Mouse (Mus musculus) neural tube, embryonic 14.5 days (tissue): ENCODE results near the gene Hist1h2bn. TPM values are rescaled to one million over a fixed set of nuclear protein-coding genes. Genes with fewer than 3 reads are reported as not detected.
A peak's percentile ranks its signal among the peaks of the same experiment; 100 is the strongest.
"Not testable (repeated sequence)": the region's sequence is repeated elsewhere in the genome, so short reads cannot be mapped to it uniquely, and the experiment has no call there.

Experiments used
- ATAC-seq: fragments of 200-750 bp; cut with Nextera tagmentation; 2 replicates; pipeline ENCODE4 v1.8.0; 2017; ENCODE audit warnings: low read depth, mild to moderate bottlenecking, moderate TSS enrichment, moderate library complexity
- H3K27ac ChIP-seq: fragments of 300-500 bp; sonication (generic); 2 replicates; pipeline ENCODE4 v1.5.1; 2014; ENCODE audit warnings: low read depth, mild to moderate bottlenecking, control low read depth, low read length, moderate library complexity, mixed read lengths
- H3K27me3 ChIP-seq: fragments of 300-500 bp; sonication (generic); 2 replicates; pipeline ENCODE4 v1.6.1; 2014; ENCODE audit warnings: low read length; ENCODE audit not compliant: control insufficient read depth, insufficient read depth
- H3K36me3 ChIP-seq: fragments of 300-500 bp; sonication (generic); 2 replicates; pipeline ENCODE4 v1.6.1; 2014; ENCODE audit warnings: low read length, mixed read lengths; ENCODE audit not compliant: control insufficient read depth, insufficient read depth
- H3K4me1 ChIP-seq: fragments of 300-500 bp; sonication (generic); 2 replicates; pipeline ENCODE4 v1.6.1; 2014; ENCODE audit warnings: low read length; ENCODE audit not compliant: control insufficient read depth, insufficient read depth
- H3K4me2 ChIP-seq: fragments of 300-500 bp; sonication (generic); 2 replicates; pipeline ENCODE4 v1.6.1; 2014; ENCODE audit warnings: mild to moderate bottlenecking, low read depth, low read length, control low read depth
- H3K4me3 ChIP-seq: fragments of 300-500 bp; sonication (generic); 2 replicates; pipeline ENCODE4 v1.5.1; 2014; ENCODE audit warnings: low read depth, low read length, control low read depth, mixed read lengths
- H3K9ac ChIP-seq: fragments of 300-500 bp; sonication (generic); replicated peaks from 2 replicates; pipeline ENCODE4 v1.6.1; 2014; ENCODE audit warnings: low read depth, mild to moderate bottlenecking, control low read depth, low read length, mixed read lengths
- H3K9me3 ChIP-seq: fragments of 300-500 bp; sonication (generic); 2 replicates; pipeline ENCODE4 v1.6.1; 2016; ENCODE audit warnings: low read length; ENCODE audit not compliant: control insufficient read depth
- WGBS: fragments of 180-500 bp; shearing (Covaris S2); extraction: QIAGEN DNeasy Blood & Tissue Kit; methylation state at CpG from one replicate; pipeline ENCODE4 v1.1.7; 2014; 5-methylcytosine and 5-hydroxymethylcytosine counted together
- polyA plus RNA-seq: library from polyadenylated mRNA; unstranded; fragments of >200 nt; fragmentation: Nextera tagmentation; extraction: Ambion mirVana; gene quantifications from 2 replicates; pipeline ENCODE4 v1.2.1, GENCODE M21; 2014

Hist1h2bn gene
- polyA plus RNA-seq, 1 experiment from 2014 or later = 1.0 TPM

- Histone ChIP-seq H3K4me1 (peaks cover 33% of the 10 kb centered on the region), H3K4me2 (peak within 1 kb of the TSS; percentile 91), H3K4me3 (peak within 1 kb of the TSS; percentile 54), H3K9ac (peak within 1 kb of the TSS; percentile 39), H3K27ac (peak within 1 kb of the TSS; percentile 80)
- not testable (repeated sequence) for H3K36me3 ChIP-seq, H3K9me3 ChIP-seq, H3K27me3 ChIP-seq
- under 1% methylated on average over 42 of the region's 56 CpGs for WGBS
- ATAC-seq = peak; percentile 88
Observed at GRCm38 (mm10) chr13:21750159-21751017, 3.5 kb upstream of the Hist1h2bn start, which contains the start of gene Hist1h4k. TSS of gene Hist1h4k (minus strand) at chr13:21750505.

- no peak for ATAC-seq
- Histone ChIP-seq H3K4me3 (no peak overlapping the region), H3K4me2 (no peak overlapping the region), H3K36me3 (no peaks in the 10 kb centered on the region), H3K27me3 (no peaks in the 10 kb centered on the region), H3K9ac (no peak overlapping the region), H3K4me1 (peaks cover 33% of the 10 kb centered on the region), H3K27ac (no peak overlapping the region), H3K9me3 (no peaks in the 10 kb centered on the region)
Observed at GRCm38 (mm10) chr13:21751417-21751816, 2.5 kb upstream of the Hist1h2bn start.

GRCm38 (mm10) chr13:21751827-21752226, 2.1 kb upstream of the Hist1h2bn start:
- WGBS = 77% methylated on average over 3 of the region's 3 CpGs
- Histone ChIP-seq H3K27ac (no peak overlapping the region), H3K4me2 (no peak overlapping the region), H3K4me3 (no peak overlapping the region), H3K36me3 (no peaks in the 10 kb centered on the region), H3K27me3 (no peaks in the 10 kb centered on the region), H3K9ac (no peak overlapping the region), H3K4me1 (peaks cover 33% of the 10 kb centered on the region), H3K9me3 (no peaks in the 10 kb centered on the region)
- ATAC-seq = no peak

DNA sequence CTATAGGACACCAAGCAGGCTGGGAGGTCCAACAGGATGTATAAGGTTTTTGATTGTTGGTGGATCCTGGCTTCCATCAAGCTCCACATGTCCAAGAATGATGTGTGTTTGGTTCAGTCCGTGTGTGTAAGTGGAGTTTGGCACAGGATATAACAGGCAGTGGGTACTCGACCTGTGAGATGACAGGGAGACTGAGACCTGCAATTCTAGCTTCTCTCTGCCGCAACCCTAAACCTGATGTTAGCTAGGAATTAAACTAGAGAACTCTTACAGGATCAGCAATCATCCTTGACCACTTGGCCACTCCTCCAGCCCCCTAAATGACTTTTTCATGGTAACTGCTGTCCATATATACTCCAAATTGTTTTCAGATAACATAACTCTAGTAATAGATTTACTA, 1.6 kb upstream of the Hist1h2bn start:
- Histone ChIP-seq H3K27me3 (no peaks in the 10 kb centered on the region), H3K4me1 (peaks cover 30% of the 10 kb centered on the region), H3K36me3 (no peaks in the 10 kb centered on the region), H3K9me3 (no peaks in the 10 kb centered on the region), H3K4me2 (0 out of 2 replicates have a peak overlapping the region, but pooled peaks have one; percentile 71), H3K4me3 (no peak overlapping the region), H3K9ac (no peak overlapping the region), H3K27ac (no peak overlapping the region)
- ATAC-seq = no peak
- WGBS = 49% methylated on average over 3 of the region's 3 CpGs

DNA sequence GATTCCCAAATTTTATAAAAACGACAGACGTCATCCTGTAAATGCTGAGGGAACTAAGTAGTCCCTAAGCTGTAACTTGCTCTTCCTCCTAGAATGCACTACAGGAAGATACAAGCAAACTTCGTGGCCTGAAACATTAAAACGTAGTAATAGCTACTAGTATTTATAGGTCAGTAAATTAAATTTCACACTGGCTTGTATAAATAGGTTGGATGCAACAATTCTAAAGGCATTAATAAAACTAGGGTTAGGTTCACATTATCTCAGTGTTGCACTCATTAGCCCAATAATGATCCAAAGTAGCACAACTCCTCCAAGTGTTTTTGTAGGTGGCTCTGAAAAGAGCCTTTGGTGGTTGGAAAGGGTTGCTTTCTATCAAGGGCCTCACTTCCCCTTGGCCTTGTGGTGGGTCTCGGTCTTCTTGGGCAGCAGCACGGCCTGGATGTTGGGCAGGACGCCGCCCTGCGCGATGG, 836 bp upstream of the Hist1h2bn start:
- Histone ChIP-seq H3K4me3 (peak overlapping the region; percentile 38), H3K27me3 (no peaks in the 10 kb centered on the region), H3K9ac (peak overlapping the region; percentile 48), H3K27ac (peak overlapping the region; percentile 85), H3K4me2 (peak overlapping the region; percentile 71), H3K9me3 (no peaks in the 10 kb centered on the region), H3K36me3 (no peaks in the 10 kb centered on the region), H3K4me1 (peaks cover 28% of the 10 kb centered on the region)
- WGBS = 2% methylated on average over 10 of the region's 10 CpGs
- no peak for ATAC-seq

- 2% methylated on average over 18 of the region's 26 CpGs for WGBS
- H3K4me2 ChIP-seq = peak overlapping the region; percentile 71
- H3K4me1 ChIP-seq = peaks cover 18% of the 10 kb centered on the region
- H3K9me3 ChIP-seq, H3K27me3 ChIP-seq, H3K36me3 ChIP-seq: not testable (repeated sequence)
- H3K27ac ChIP-seq = peak overlapping the region; percentile 16; the same call in 1 of the 2 replicates
- peak overlapping the region; percentile 38 for H3K4me3 ChIP-seq
- H3K9ac ChIP-seq = 0 out of 2 replicates have a peak overlapping the region, but pooled peaks have one; percentile 21
- ATAC-seq = peak; percentile 2; the same call in 1 of the 2 replicates
Observed at GRCm38 (mm10) chr13:21754294-21755001, 525 bp downstream of the Hist1h2bn start.

GRCm38 (mm10) chr13:21755707-21756106, 1.8 kb downstream of the Hist1h2bn start:
- ATAC-seq = no peak
- H3K4me2 ChIP-seq = no peak overlapping the region
- H3K9ac ChIP-seq = no peak overlapping the region
- H3K36me3 ChIP-seq = no peaks in the 10 kb centered on the region
- H3K27me3 ChIP-seq = no peaks in the 10 kb centered on the region
- peaks cover 13% of the 10 kb centered on the region for H3K4me1 ChIP-seq
- H3K9me3 ChIP-seq = no peaks in the 10 kb centered on the region
- no peak overlapping the region for H3K27ac ChIP-seq
- H3K4me3 ChIP-seq = no peak overlapping the region
- 73% methylated on average over 1 of the region's 1 CpGs for WGBS

GRCm38 (mm10) chr13:21778814-21779766, 25.2 kb downstream of the Hist1h2bn start:
- no peaks in the 10 kb centered on the region for H3K36me3 ChIP-seq
- no peaks in the 10 kb centered on the region for H3K27me3 ChIP-seq
- no peaks in the 10 kb centered on the region for H3K9me3 ChIP-seq
- H3K9ac ChIP-seq = peak overlapping the region; percentile 41
- WGBS = 4% methylated on average over 33 of the region's 33 CpGs
- peak overlapping the region; percentile 49; the same call in 1 of the 2 replicates for H3K27ac ChIP-seq
- peak; percentile 95 for ATAC-seq
- peaks cover 19% of the 10 kb centered on the region for H3K4me1 ChIP-seq
- peak overlapping the region; percentile 37 for H3K4me3 ChIP-seq
- peak overlapping the region; percentile 70 for H3K4me2 ChIP-seq
